Mouse (Mus musculus): ENCODE measurements at regions not wholly inside any gene's neighbourhood (a gene's known extent, or its start where the extent isn't known, plus 50 kb on each side); places are given as distances from the start of the nearest gene placed in this dataset.

DNA sequence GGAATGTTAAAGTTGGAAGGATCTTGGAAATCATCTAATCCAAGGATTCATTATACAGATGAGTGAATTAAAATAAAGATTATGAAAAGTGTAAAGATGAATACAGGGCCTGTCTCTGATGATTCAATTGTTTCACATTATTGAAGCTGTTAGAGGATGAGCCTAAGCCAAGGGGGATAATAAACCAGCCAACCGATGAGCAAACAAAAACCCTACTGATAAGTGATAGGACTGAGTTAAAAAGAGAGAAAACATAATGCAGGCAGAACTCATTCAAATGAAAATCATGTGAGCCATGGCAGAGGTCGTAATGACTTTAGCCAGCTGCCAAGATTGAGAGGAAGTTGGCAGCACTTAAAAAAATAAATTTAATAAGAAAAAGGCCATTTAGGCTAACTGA lies 772.6 kb downstream of the Hace1 start:
- DNase-seq = no peak

DNA sequence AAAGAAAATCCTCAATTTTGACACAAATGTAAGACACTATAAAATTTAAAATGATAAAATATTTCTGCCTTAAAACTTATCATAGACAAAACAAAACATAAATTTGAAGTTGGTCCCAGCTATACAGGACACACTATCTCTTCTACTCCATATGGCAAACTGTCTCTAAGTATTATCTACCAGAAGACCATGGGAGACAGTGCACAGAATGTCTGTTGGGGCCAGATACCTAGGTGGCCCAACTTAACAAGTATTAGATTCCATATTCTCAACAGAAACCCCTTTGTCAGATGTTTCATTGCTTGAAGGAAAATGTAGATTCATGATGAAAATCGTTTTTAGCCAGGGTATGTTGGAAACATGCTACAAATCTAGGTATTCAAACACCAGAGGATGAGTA lies 779.1 kb downstream of the Hace1 start:
- no peak for DNase-seq

DNA sequence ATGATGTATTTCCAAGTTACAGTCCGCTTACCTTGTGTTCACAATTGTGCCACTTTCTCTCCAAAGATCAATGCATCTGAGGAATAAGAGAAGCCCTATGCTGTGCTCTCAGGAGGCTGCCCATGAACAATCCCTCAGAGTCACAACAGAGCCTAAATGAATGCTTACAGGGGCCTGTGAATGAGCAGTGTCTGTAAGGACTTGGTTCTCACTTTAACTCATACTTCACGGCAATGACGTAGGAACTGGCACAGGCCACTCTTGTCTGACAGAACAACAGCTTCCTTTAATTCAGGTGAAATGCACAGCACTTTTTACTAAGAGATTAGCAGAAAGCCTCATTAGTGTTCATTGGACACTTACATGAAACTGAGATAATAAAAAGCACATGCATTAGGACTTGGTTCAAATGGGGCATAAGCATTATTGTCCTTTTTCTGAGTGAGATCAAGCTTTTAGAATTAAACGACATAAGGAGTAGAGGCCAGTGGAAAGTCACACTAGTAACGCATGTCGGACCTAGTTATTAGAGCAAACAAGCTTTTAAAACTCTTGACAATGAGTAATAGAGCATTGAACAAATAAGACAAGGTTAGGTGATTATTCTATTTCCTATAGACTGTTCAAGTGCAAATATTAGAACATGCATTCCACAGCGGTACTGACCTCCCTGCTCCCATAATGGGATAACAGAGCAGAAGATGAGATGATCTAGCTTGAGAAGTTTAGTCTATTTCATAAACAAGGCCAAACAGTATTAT lies 796.3 kb downstream of the Hace1 start:
- DNase-seq = no peak

DNA sequence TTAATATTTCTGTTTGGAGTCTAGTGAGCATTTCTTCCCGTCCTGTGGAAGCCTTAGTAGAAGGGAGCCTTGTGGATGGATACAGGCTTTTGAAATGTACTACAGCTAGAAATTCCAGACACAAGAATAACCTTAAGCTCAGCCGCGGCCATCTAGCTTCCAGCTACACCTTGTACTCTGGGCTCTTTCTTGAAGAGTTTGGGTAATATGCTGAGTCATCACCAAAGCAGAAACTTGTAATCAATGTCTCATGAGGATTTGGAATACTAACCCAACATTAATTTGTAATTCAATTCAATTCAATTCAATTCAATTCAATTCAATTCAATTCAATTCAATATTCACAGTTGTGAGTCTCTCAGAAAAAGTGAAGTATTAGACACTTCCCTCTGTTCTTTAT lies 797.0 kb downstream of the Hace1 start:
- no peak for DNase-seq

DNA sequence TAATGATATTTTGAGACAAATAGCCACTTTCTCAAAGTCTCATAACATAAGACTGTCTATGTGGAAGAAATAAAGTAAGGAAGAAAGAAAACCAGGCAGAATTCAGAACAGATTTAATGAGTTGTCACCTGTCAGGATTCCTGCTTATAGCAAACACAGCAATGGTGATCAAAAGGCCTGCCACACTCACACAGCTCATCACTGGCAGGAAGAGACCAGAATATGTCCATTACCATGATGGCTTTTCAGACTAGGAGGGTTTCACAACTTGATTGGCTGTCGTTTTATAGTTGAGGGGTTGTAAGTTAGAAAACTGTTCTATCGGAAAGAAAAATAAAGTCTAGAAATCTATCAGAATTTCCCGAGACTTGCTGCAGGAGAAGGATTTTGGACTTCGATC lies 819.5 kb downstream of the Hace1 start:
- DNase-seq = no peak

DNA sequence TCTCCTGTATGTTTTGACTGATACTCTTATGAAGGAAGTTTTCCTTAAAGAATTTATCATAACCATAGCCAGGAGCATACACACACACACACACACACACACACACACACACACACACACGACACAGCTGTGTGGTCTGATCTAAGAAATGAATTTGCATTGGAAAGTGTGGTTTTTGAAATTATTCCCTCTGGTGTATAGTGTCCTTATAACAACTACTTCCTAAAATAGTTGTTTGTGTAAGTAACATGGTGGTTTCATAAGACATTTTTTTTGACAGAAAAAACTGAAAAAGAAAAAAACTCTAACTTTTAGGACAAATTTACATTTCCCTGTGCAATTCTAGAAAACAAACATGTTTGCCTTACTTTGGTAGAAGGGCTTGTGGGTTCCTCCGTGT lies 826.3 kb downstream of the Hace1 start:
- DNase-seq = no peak
